Mouse (Mus musculus): ENCODE results near the gene Hprt. TPM values are rescaled to one million over a fixed set of nuclear protein-coding genes. Genes with fewer than 3 reads are reported as not detected.

Hprt gene
- polyA plus RNA-seq (2017; shearing (Covaris generic)) = 198 TPM

DNA sequence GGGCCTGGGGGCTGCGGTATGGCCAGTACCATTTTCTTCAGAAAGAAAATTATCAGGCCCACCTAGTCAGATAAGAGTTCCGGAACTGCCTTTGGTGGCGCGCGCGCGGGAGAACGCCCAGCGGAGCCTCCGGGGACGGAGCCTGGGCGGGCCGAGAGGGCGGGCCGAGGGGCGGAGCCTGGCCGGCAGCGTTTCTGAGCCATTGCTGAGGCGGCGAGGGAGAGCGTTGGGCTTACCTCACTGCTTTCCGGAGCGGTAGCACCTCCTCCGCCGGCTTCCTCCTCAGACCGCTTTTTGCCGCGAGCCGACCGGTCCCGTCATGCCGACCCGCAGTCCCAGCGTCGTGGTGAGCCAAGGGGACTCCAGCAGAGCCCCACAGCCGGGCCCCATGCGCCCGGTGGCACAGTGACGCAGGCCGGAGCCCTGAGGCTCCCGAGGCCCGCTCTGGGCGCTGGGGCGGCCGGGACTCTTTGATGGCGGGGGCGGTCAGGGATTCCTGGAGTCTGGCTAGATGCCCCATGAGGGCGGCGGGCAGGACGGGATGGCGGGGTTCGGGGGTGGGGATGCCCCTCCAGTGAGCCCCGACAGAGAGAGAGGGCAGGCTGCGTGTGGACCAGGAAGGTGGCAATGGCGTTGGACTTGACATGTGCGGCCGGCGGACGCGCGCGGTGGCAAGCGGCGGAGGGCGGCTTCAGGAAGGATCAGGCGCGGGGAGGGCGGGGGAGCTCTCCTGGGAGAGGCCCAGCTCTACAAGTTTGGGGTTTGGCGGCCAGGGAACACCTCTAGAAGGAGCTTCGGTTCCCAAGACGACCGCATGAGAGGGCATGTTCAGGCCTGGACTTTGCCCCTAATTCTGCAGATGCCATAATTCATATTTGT is at the start of gene Hprt:
Gene Hprt, plus strand, starts transcription at position 233 of the 879 bp plus-strand sequence.

Other genes starting within 250 kb of the Hprt start
- gene Ccdc160, start 196.9 kb upstream of the Hprt start, polyA plus RNA-seq (2017; shearing (Covaris generic)) = not detected
- 93.4 TPM for gene Phf6, start 75.9 kb upstream of the Hprt start, polyA plus RNA-seq (2017; shearing (Covaris generic))

Data from effector memory CD4-positive, alpha-beta T cell, adult 7 months (primary cell).